Mouse (Mus musculus): ENCODE data around the gene Ttn.

GRCm38 (mm10) chr2:76843162-76843561 lies 139.2 kb downstream of the Ttn start:
- no peak for TF ChIP-seq CTCF (IDR thresholded peaks at IDR 0.05; ENCODE audit: borderline replicate concordance, insufficient read depth, low read length)
- no peak for TF ChIP-seq POLR2A (IDR thresholded peaks at IDR 0.05; ENCODE audit: low read depth, low read length)
